Mouse (Mus musculus) urinary bladder, postnatal 4 days (tissue): ENCODE results near the gene Myo16.

Source experiments
- DNase-seq, 2 experiments: peaks; one replicate each; pipeline ENCODE4 v3.0.0; 2021 to 2022; ENCODE audit warnings: low spot score in 2 of 2

Gene Myo16

DNA sequence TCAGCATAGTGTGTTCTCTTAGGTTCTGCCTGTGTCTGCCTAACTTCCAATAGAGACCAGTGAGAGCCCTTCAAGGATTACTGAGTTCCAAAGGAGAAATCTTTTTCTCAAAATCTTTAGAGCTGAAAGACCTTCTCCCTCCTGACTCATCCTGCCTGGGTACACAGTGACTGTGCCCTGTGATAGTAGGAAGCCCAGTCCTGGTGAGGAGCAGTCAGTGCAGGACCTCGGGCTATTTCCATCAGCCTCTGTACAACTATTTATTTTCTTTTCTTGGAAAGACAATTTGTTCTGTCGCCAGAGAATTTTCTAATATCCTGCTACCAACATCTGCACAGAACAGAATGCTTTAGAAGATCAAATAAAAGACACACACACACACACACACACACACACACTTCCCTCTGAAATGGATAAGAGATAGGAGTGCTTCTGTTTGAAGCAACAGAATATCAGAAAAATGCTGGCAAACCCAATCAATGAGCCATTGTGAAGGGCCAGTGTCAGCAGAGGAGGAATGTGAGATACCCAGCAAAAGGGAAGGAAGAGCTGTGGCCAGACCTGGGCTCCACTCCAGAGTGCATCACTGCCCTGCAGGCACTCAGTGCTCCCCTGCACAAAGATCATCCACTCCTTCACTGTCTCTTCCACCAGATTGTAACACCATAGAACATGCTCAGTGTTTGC is 518.3 kb downstream of the Myo16 start:
- no peak for DNase-seq

DNA sequence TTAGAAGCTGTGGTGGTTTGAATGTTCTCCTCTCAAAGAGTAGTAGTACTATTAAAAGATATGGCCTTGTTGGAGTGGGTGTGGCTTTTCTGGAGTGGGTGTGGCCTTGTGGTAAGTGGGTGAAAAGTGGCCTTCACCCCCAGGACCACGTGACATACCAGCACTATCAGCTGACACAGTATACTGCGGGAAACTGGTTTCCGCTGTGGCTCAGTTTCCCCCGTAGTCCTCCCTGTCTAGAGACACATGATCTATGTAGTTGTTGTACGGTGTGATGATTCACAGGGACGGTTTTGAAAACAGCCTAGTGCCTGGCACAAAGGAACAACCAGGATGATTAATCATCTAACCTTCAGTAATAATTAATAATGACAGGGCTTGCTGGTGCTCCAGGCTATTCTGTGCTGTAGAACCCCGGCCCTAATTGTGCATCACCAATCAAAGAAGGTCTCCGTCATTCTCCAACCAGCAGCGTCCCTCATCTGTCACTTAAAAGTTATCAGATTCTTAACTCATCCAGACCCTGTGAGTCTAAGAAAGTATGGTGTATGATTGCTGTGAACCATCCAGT is 524.2 kb downstream of the Myo16 start:
- no peak for DNase-seq

DNA sequence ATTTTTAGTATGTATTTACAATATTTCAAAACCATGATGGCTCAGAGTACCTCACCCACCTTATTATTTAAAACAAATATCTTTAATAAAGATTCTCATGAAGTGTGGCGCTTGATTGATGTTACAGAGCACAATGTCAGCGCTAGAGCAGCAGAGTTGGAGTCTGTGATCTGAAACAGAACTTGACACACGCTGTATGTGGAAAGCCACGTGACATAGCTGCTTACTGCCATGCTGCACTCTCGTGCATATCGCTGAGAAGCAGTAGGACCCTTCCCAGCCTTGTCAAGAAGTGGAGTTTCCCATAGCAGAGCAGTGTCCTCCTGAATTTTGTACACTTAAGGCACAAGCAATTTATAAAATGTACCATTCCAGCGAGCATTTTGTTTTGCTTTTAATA is 528.2 kb downstream of the Myo16 start:
- DNase-seq, result no peak

DNA sequence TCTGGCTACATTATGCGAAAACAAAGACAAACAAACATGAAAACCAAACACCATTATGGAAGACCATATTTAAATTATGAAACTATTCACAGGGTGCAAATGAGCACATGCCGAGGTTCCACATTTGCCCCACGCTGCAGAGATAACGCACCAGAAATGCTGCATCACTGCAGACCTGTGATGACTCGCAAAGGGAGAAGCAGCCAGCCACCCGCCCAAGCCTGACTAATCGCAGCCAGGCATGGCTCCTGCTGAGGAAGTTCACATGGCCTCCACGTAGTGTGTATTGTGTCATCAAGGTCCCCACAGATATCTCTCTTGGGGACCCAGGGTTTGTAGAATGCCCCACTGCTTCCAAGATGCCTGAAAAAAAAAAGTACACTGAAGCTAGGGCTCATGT is 529.4 kb downstream of the Myo16 start:
- no peak for DNase-seq
